8 mouse cellular contexts compared by ENCODE assay signal in genomic region chr11:97450305-97450922, GRCm38 (mm10). TPM values are rescaled to one million over a fixed set of nuclear protein-coding genes. Genes with fewer than 3 reads are reported as not detected.
DNase-seq lines count a peak whose midpoint lies in the region; ATAC-seq lines count a peak whose summit lies in the region.

No protein-coding gene starts in this region.

- peak overlapping the region; percentile 51 for H3K4me3 ChIP-seq in forebrain, embryonic 13.5 days
- H3K4me3 ChIP-seq in hindbrain, embryonic 16.5 days (ENCODE audit: low read length) = peak overlapping the region; percentile 70
- H3K4me3 ChIP-seq in midbrain, embryonic 10.5 days = peak overlapping the region; percentile 59

- peak overlapping the region; percentile 76 for H3K9ac ChIP-seq in forebrain, embryonic 13.5 days
- peak overlapping the region; percentile 79 for H3K9ac ChIP-seq in hindbrain, embryonic 16.5 days (ENCODE audit: low read depth, low read length)

- WGBS in forebrain, embryonic 13.5 days = 27% methylated on average over 10 of the region's 10 CpGs
- 16% methylated on average over 10 of the region's 10 CpGs for WGBS in hindbrain, embryonic 16.5 days
- 30% methylated on average over 10 of the region's 10 CpGs for WGBS in midbrain, embryonic 10.5 days

- H3K4me2 ChIP-seq in forebrain, embryonic 13.5 days = peak overlapping the region; percentile 75
- peak overlapping the region; percentile 94 for H3K4me2 ChIP-seq in hindbrain, embryonic 16.5 days (ENCODE audit: low read length)

- peak; percentile 57; the same call in 1 of the 2 replicates for ATAC-seq in forebrain, embryonic 13.5 days
- peak; percentile 21 for ATAC-seq in hindbrain, embryonic 16.5 days
- no peak for ATAC-seq in inflammation-experienced regulatory T-cells, adult 6 months
- ATAC-seq in megakaryocyte, adult 5-6 weeks (ENCODE audit: poor library complexity, severe bottlenecking) = no peak

- 0 out of 2 replicates have a peak overlapping the region, but pooled peaks have one; percentile 35 for H3K27ac ChIP-seq in forebrain, embryonic 13.5 days
- H3K27ac ChIP-seq in hindbrain, embryonic 16.5 days (ENCODE audit: low read depth, low read length) = peak overlapping the region; percentile 81
- peak overlapping the region; percentile 82 for H3K27ac ChIP-seq in midbrain, embryonic 10.5 days (replicated peaks)

- H3K9me3 ChIP-seq in forebrain, embryonic 13.5 days (replicated peaks) = no peaks in the 10 kb centered on the region
- H3K9me3 ChIP-seq in hindbrain, embryonic 16.5 days (ENCODE audit: control insufficient read depth, low read length) = no peaks in the 10 kb centered on the region
- no peaks in the 10 kb centered on the region for H3K9me3 ChIP-seq in midbrain, embryonic 10.5 days (replicated peaks)

- H3K4me1 ChIP-seq in forebrain, embryonic 13.5 days = peaks cover 39% of the 10 kb centered on the region
- peaks cover 31% of the 10 kb centered on the region for H3K4me1 ChIP-seq in hindbrain, embryonic 16.5 days (ENCODE audit: control insufficient read depth, insufficient read depth, low read depth, low read length)
- peaks cover 49% of the 10 kb centered on the region for H3K4me1 ChIP-seq in midbrain, embryonic 10.5 days

- no peaks in the 10 kb centered on the region for H3K27me3 ChIP-seq in forebrain, embryonic 13.5 days
- no peaks in the 10 kb centered on the region for H3K27me3 ChIP-seq in hindbrain, embryonic 16.5 days (replicated peaks; ENCODE audit: control insufficient read depth, insufficient read depth, low read length)
- no peaks in the 10 kb centered on the region for H3K27me3 ChIP-seq in midbrain, embryonic 10.5 days (ENCODE audit: low read depth, poor library complexity, severe bottlenecking)

- intact Hi-C loops in left cerebral cortex, postnatal 4 days (cut with DNase I) = no loop called here

- H3K36me3 ChIP-seq in forebrain, embryonic 13.5 days (ENCODE audit: poor library complexity, severe bottlenecking) = peaks cover 17% of the 10 kb centered on the region; the same call in 1 of the 2 replicates
- peaks cover 14% of the 10 kb centered on the region; the same call in 1 of the 2 replicates for H3K36me3 ChIP-seq in hindbrain, embryonic 16.5 days (ENCODE audit: control insufficient read depth, insufficient read depth, low read length)
- H3K36me3 ChIP-seq in midbrain, embryonic 10.5 days = peaks cover 34% of the 10 kb centered on the region

- peak; percentile 63 to 64 for DNase-seq in left cerebral cortex, adult 18-20 months (ENCODE audit: low spot score in 2 of 2)
- DNase-seq in left cerebral cortex, postnatal 4 days = no peak
- DNase-seq in adrenal gland, postnatal 14 days = peak; percentile 83
- no peak for DNase-seq in midbrain, embryonic 10.5 days (ENCODE audit: low spot score)

RNA-seq across cellular contexts. Expression of gene Arhgap23, which starts 35.1 kb away (rescaled TPM):
- 10 to 100 TPM; 66.5 to 75.0 TPM for total RNA-seq in left cerebral cortex, adult 18-20 months (2021)
- total RNA-seq in left cerebral cortex, postnatal 4 days (2021) = 100 to 1,000 TPM; 107 to 111 TPM
- 31.4 and 32.8 TPM in 2 replicates for total RNA-seq in adrenal gland, postnatal 14 days (2021)
- polyA plus RNA-seq in forebrain, embryonic 13.5 days (2015; fragmentation: Nextera tagmentation; extraction: Ambion mirVana) = 3.6 and 4.4 TPM in 2 replicates
- polyA plus RNA-seq in hindbrain, embryonic 16.5 days (2015; fragmentation: Nextera tagmentation; extraction: Ambion mirVana) = 8.5 and 9.4 TPM in 2 replicates
- polyA plus RNA-seq in midbrain, embryonic 10.5 days (2016; fragmentation: Nextera tagmentation; extraction: Ambion mirVana) = 1.9 and 2.3 TPM in 2 replicates
- polyA plus RNA-seq in inflammation-experienced regulatory T-cells, adult 6 months (2017; shearing (Covaris generic)) = not detected
- 7.7 and 9.8 TPM in 2 replicates for total RNA-seq in megakaryocyte, adult 5-6 weeks (2015)
- 5.8 and 9.4 TPM in 2 replicates for total RNA-seq in megakaryocyte, adult 5-6 weeks (2017)

RNA-seq across cellular contexts. Expression of gene 4933428G20Rik, which starts 49.7 kb away (rescaled TPM):
- not detected for total RNA-seq in left cerebral cortex, adult 18-20 months (2021)
- total RNA-seq in left cerebral cortex, postnatal 4 days (2021) = under 1 TPM in 1 of 2 experiments, not detected in 1; 0.26 TPM
- not detected in 2 replicates for total RNA-seq in adrenal gland, postnatal 14 days (2021)
- 0.46 and 1.0 TPM in 2 replicates for polyA plus RNA-seq in forebrain, embryonic 13.5 days (2015; fragmentation: Nextera tagmentation; extraction: Ambion mirVana)
- 0.85 and 0.87 TPM in 2 replicates for polyA plus RNA-seq in hindbrain, embryonic 16.5 days (2015; fragmentation: Nextera tagmentation; extraction: Ambion mirVana)
- 0.25 and 0.28 TPM in 2 replicates for polyA plus RNA-seq in midbrain, embryonic 10.5 days (2016; fragmentation: Nextera tagmentation; extraction: Ambion mirVana)
- polyA plus RNA-seq in inflammation-experienced regulatory T-cells, adult 6 months (2017; shearing (Covaris generic)) = not detected
- total RNA-seq in megakaryocyte, adult 5-6 weeks (2015) = not detected in 2 replicates
- not detected in 2 replicates for total RNA-seq in megakaryocyte, adult 5-6 weeks (2017)

Comparison
In these comparisons a context has a peak if more than half of its experiments do, and no peak if none do; other contexts are left out.
1. DNase-seq: peak in left cerebral cortex, adult 18-20 months (2 of 2) and adrenal gland, postnatal 14 days (single experiment); none in left cerebral cortex, postnatal 4 days (single experiment) and midbrain, embryonic 10.5 days (single experiment).
2. ATAC-seq: peak in forebrain, embryonic 13.5 days (single experiment) and hindbrain, embryonic 16.5 days (single experiment); none in inflammation-experienced regulatory T-cells, adult 6 months (single experiment) and megakaryocyte, adult 5-6 weeks (single experiment).
3. Peak in every context shown above with its lines, with median percentiles within 50 percentile points of each other: H3K27ac ChIP-seq and H3K4me3 ChIP-seq.